Mouse (Mus musculus) layer of hippocampus, adult 11-12 months (tissue): ENCODE results near the gene Pycr2.

Experiments
- DNase-seq: peaks from one replicate; pipeline ENCODE4 v3.0.0; 2022; ENCODE audit warnings: low spot score

Pycr2 gene

GRCm38 (mm10) chr1:180942166-180943031, 38.3 kb downstream of the Pycr2 start, which contains the start of gene Tmem63a:
Gene Tmem63a, plus strand, starts transcription at chr1:180942344.
- DNase-seq = peak; percentile 62

- DNase-seq = no peak
Measured at GRCm38 (mm10) chr1:180943032-180943644, 39.0 kb downstream of the Pycr2 start.

- no peak for DNase-seq
Measured at GRCm38 (mm10) chr1:180943896-180944295, 39.8 kb downstream of the Pycr2 start.

GRCm38 (mm10) chr1:180944553-180944952, 40.5 kb downstream of the Pycr2 start:
- DNase-seq = no peak

- peak; percentile 63 for DNase-seq
Measured at GRCm38 (mm10) chr1:180945001-180945980, 41.2 kb downstream of the Pycr2 start.

- DNase-seq = no peak
Measured at GRCm38 (mm10) chr1:180946448-180946847, 42.4 kb downstream of the Pycr2 start.

GRCm38 (mm10) chr1:180952085-180952746, 48.1 kb downstream of the Pycr2 start:
- no peak for DNase-seq

- DNase-seq = no peak
Measured at GRCm38 (mm10) chr1:180952808-180953207, 48.7 kb downstream of the Pycr2 start.

GRCm38 (mm10) chr1:180956401-180956800, 52.3 kb downstream of the Pycr2 start:
- no peak for DNase-seq

GRCm38 (mm10) chr1:180956973-180957381, 52.9 kb downstream of the Pycr2 start:
- DNase-seq = no peak
